Mouse (Mus musculus) lung, postnatal 25 days (tissue): ENCODE data around the gene Tkt.

Experiments used
- DNase-seq: peaks from one replicate; pipeline ENCODE4 v3.0.0; 2022; ENCODE audit warnings: low spot score

Tkt gene

GRCm38 (mm10) chr14:30622130-30622529 is 74.0 kb downstream of the Tkt start:
- DNase-seq, result no peak

GRCm38 (mm10) chr14:30622556-30622955 is 74.4 kb downstream of the Tkt start:
- DNase-seq, result no peak
